Mouse (Mus musculus): Measurements from ENCODE around the gene Krtap11-1.

Krtap11-1 gene

GRCm38 (mm10) chr16:89571083-89571482 is at the start of gene Krtap11-1:
Krtap11-1 (minus strand) TSS chr16:89571183.
- no peak for DNase-seq (ENCODE audit: low spot score)

GRCm38 (mm10) chr16:89618190-89618589 is 47.2 kb upstream of the Krtap11-1 start:
- DNase-seq (ENCODE audit: low spot score) = no peak

DNA sequence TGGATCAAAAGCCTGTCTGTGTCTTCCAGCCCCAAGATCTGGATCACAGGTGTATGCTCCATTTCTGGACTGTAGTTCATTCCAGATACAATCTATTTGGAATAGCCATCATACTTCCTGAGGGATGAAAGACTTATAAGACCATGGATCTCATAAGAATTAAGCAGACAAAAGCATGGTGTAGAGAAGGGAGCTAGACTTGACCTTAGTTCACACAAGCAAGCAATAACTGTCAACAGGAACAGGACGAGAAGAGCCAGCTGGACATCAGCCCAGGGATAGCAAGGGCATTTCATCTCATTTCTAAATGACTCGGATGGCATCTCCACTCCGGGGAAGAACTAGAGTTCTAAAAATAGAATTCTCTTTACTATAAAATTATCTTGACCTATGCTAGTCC is 46.3 kb upstream of the Krtap11-1 start:
- DNase-seq (ENCODE audit: low spot score) = no peak

DNA sequence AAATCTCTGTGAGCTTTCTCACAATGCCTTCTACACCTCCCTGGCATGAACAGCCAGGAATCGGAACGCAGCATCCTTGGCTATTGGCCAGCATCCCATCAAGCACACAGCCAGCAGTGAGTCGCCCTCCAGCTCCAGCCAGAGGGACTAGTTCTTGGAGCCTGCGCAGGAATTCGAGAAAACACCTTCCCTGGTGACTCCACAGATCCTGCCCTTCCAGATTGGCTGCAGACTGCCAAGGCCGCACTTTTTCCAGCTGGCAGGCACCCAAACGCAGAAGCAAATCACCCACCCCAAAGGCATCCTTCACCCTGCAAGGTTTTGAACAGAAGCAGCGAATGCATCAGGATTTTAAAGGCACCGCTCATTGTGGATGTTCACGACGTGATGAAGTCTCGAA is 42.7 kb upstream of the Krtap11-1 start:
- no peak for DNase-seq (ENCODE audit: low spot score)

DNA sequence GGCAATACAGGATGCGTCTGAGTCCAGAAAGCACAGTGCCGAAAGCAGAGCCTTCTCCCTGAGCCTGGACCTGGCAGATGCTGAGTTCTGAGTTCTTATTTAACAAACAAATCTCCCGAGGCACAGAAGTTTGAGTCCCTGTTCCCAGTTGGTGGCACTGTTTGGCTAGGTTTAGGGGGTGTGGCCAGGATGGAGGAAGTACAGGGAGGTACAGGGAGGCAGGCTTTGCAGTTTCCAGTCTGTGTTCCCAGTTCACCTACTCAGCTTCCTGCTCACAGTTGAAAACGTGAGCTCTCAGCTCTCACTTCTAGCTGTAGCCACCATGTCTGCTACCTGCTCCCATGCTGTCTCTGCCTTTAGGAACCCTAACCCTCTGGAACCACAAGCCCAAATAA is 37.8 kb upstream of the Krtap11-1 start:
- DNase-seq (ENCODE audit: low spot score) = no peak

GRCm38 (mm10) chr16:89608161-89608790 is 37.3 kb upstream of the Krtap11-1 start:
- DNase-seq (ENCODE audit: low spot score) = no peak

- no peak for DNase-seq (ENCODE audit: low spot score)
Measured at GRCm38 (mm10) chr16:89606951-89607350, 36.0 kb upstream of the Krtap11-1 start.

DNA sequence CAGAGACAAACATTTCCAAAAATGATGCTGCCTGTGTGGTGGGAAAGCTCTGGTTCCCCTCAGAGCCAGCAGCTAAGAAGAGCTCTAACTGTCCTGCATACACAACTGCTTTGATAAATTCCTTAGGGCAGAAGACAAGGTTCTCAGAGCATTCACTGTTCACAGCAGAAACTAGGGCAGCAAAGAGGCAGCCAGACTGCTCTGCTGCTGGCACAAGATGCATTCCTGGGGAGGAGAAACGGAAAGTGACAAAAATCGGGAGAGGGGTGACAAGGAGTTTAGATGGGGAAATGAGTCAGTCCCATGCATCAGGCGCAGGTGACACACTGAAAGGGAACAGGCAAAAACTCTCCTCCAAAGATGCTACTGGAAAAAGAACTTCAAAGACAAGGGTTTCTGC is 16.2 kb upstream of the Krtap11-1 start:
- no peak for DNase-seq (ENCODE audit: low spot score)

- DNase-seq (ENCODE audit: low spot score) = no peak
Measured at GRCm38 (mm10) chr16:89585604-89586508, 14.9 kb upstream of the Krtap11-1 start.

GRCm38 (mm10) chr16:89581658-89582057 is 10.7 kb upstream of the Krtap11-1 start:
- no peak for DNase-seq (ENCODE audit: low spot score)

GRCm38 (mm10) chr16:89570516-89570915 is 467 bp downstream of the Krtap11-1 start:
- DNase-seq (ENCODE audit: low spot score) = no peak

DNA sequence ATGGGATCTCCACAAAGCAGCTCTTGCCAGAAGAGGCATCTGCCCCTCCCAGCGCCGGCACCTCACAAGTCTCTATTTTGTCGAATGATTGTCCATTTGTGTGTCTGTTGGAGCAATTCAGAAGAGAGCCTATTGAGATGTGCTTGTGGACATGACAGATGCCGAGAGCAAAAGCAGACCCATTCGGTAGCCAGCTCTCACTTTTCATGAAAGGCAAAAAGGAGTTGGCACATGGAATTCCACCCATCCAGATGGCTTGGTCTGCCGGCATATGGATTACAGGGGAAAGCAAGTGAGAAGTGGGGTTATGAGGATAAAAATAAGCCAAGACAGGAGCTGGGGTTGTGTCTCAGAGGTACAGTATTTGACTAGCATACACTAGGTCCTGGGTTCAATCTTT is 1.8 kb downstream of the Krtap11-1 start:
- no peak for DNase-seq (ENCODE audit: low spot score)

- no peak for DNase-seq (ENCODE audit: low spot score)
Measured at GRCm38 (mm10) chr16:89568141-89568540, 2.8 kb downstream of the Krtap11-1 start.

DNA sequence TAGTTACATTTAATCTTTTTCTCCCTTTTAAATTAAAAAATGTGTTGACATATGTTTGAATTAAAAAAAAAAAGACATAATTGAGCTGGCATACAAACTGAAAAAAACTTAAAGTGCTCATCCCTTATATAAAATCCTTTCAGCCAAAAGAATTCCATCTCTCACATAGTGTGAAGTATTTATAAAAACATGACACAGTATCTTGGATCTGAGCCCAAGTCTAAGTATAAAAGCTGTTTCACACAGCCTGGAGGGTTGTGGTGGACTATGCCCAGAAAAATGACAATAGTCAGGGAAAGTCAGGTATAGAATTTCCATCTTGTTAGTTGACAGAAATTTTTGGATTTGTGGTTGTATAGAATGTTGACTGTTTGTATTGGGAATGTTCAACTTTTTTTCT is 20.7 kb downstream of the Krtap11-1 start:
- no peak for DNase-seq (ENCODE audit: low spot score)

DNA sequence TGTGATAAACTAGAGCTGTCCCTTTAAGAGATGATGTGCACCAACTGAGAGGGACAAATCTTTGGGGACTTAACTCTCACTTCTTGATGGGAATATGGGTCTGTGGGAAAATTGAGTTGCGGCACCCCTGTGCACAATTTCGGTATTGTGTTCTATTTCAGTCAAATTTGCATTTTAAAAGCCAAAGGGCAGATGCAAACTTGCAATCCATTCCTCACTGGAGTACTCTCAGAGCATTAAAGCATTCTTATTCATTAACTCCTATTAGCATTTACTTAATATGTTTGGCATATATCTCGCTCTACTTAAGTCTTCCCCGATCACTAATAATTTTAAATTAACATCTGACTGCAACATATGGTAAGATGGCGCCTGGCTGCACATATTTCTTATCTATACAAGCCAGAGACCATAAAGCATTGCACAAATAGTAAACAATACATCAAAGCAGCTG is 32.9 kb downstream of the Krtap11-1 start:
- DNase-seq (ENCODE audit: low spot score) = no peak

DNA sequence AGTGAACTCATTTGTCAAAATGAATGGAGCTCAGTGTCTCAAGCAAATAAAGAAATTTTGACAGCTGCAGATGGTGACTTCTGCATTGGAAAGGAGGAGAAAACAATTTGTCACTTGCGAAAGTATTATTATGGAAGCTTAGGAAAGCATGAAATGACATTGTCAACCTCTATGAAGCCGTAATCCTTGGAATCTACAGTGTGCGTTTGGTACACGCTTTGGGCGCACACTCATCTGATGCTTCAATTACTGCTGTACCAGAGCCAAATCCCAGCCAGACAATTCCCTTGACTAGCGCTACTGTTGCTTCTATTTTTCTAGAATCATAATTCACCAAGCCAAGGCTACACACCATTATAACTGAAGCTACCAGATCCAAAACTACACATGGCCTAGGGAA is 33.6 kb downstream of the Krtap11-1 start:
- no peak for DNase-seq (ENCODE audit: low spot score)

GRCm38 (mm10) chr16:89530547-89530946 is 40.4 kb downstream of the Krtap11-1 start:
- DNase-seq (ENCODE audit: low spot score) = no peak

- no peak for DNase-seq (ENCODE audit: low spot score)
Measured at GRCm38 (mm10) chr16:89529846-89530245, 41.1 kb downstream of the Krtap11-1 start.

- no peak for DNase-seq (ENCODE audit: low spot score)
Measured at GRCm38 (mm10) chr16:89528380-89528779, 42.6 kb downstream of the Krtap11-1 start.

DNA sequence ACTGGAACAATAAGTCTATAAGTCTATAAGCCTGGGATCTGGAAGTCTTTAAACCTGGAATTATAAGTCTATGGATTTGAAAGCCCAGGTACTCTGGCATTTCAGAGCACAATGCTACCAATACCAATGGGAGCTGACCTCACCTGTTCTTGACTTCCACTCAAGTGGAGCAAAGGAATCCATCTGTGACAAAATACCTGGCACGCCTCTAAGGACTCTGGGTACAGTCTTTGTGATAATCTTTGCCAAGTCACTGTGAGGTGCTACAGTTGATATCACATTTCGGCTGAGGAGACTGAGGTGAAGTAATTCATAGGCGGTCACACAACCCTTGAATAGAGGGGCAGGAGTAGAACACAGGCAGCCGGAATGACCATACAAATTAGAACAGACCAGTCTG is 50.0 kb downstream of the Krtap11-1 start:
- DNase-seq (ENCODE audit: low spot score) = no peak

- no peak for DNase-seq (ENCODE audit: low spot score)
Measured at GRCm38 (mm10) chr16:89520555-89520954, 50.4 kb downstream of the Krtap11-1 start.
